Mouse (Mus musculus) cerebellum, postnatal 14 days (tissue): Measurements from ENCODE around the gene Wdsub1.

Source experiments
- DNase-seq, 2 experiments: peaks; one replicate each; pipeline ENCODE4 v3.0.0; 2021; ENCODE audit warnings: mixed read lengths in 2 of 2

Wdsub1 gene

GRCm38 (mm10) chr2:59841189-59841939 is 41.0 kb downstream of the Wdsub1 start:
- DNase-seq, result peak in 1 of 2 experiments; percentile 16

GRCm38 (mm10) chr2:59840191-59840590 is 42.2 kb downstream of the Wdsub1 start:
- DNase-seq, result no peak

- DNase-seq, result no peak
Observed at GRCm38 (mm10) chr2:59839755-59840154, 42.6 kb downstream of the Wdsub1 start.

- DNase-seq, result no peak
Observed at GRCm38 (mm10) chr2:59838825-59839224, 43.6 kb downstream of the Wdsub1 start.

GRCm38 (mm10) chr2:59831831-59832230 is 50.6 kb downstream of the Wdsub1 start:
- no peak for DNase-seq

- DNase-seq, result peak in 1 of 2 experiments; percentile 11
Observed at GRCm38 (mm10) chr2:59830940-59831339, 51.5 kb downstream of the Wdsub1 start.

GRCm38 (mm10) chr2:59830151-59830550 is 52.2 kb downstream of the Wdsub1 start:
- no peak for DNase-seq

- DNase-seq, result no peak
Observed at GRCm38 (mm10) chr2:59829718-59830117, 52.7 kb downstream of the Wdsub1 start.

- peak; percentile 62 to 73 for DNase-seq
Observed at GRCm38 (mm10) chr2:59828777-59829508, 53.4 kb downstream of the Wdsub1 start.

- DNase-seq, result no peak
Observed at GRCm38 (mm10) chr2:59828103-59828655, 54.2 kb downstream of the Wdsub1 start.

- DNase-seq, result no peak
Observed at GRCm38 (mm10) chr2:59825380-59825779, 57.0 kb downstream of the Wdsub1 start.

- no peak for DNase-seq
Observed at GRCm38 (mm10) chr2:59824289-59824688, 58.1 kb downstream of the Wdsub1 start.

- DNase-seq, result no peak
Observed at GRCm38 (mm10) chr2:59821044-59821443, 61.3 kb downstream of the Wdsub1 start.

GRCm38 (mm10) chr2:59820088-59820487 is 62.3 kb downstream of the Wdsub1 start:
- no peak for DNase-seq

- no peak for DNase-seq
Observed at GRCm38 (mm10) chr2:59819415-59819814, 63.0 kb downstream of the Wdsub1 start.

- no peak for DNase-seq
Observed at GRCm38 (mm10) chr2:59818663-59819062, 63.7 kb downstream of the Wdsub1 start.

GRCm38 (mm10) chr2:59814997-59815396 is 67.4 kb downstream of the Wdsub1 start:
- no peak for DNase-seq

- DNase-seq, result peak; percentile 78 to 90
Observed at GRCm38 (mm10) chr2:59813457-59813856, 68.9 kb downstream of the Wdsub1 start.

GRCm38 (mm10) chr2:59812641-59813040 is 69.8 kb downstream of the Wdsub1 start:
- no peak for DNase-seq

- peak in 1 of 2 experiments; percentile 44 for DNase-seq
Observed at GRCm38 (mm10) chr2:59811247-59811646, 71.1 kb downstream of the Wdsub1 start.

- peak; percentile 68 for DNase-seq
Observed at GRCm38 (mm10) chr2:59810039-59810438, 72.4 kb downstream of the Wdsub1 start.

GRCm38 (mm10) chr2:59808608-59809007 is 73.8 kb downstream of the Wdsub1 start:
- DNase-seq, result no peak

GRCm38 (mm10) chr2:59806038-59806437 is 76.4 kb downstream of the Wdsub1 start:
- no peak for DNase-seq

- no peak for DNase-seq
Observed at GRCm38 (mm10) chr2:59805595-59805994, 76.8 kb downstream of the Wdsub1 start.
